Mouse (Mus musculus): ENCODE measurements around the gene C3.

C3 gene

DNA sequence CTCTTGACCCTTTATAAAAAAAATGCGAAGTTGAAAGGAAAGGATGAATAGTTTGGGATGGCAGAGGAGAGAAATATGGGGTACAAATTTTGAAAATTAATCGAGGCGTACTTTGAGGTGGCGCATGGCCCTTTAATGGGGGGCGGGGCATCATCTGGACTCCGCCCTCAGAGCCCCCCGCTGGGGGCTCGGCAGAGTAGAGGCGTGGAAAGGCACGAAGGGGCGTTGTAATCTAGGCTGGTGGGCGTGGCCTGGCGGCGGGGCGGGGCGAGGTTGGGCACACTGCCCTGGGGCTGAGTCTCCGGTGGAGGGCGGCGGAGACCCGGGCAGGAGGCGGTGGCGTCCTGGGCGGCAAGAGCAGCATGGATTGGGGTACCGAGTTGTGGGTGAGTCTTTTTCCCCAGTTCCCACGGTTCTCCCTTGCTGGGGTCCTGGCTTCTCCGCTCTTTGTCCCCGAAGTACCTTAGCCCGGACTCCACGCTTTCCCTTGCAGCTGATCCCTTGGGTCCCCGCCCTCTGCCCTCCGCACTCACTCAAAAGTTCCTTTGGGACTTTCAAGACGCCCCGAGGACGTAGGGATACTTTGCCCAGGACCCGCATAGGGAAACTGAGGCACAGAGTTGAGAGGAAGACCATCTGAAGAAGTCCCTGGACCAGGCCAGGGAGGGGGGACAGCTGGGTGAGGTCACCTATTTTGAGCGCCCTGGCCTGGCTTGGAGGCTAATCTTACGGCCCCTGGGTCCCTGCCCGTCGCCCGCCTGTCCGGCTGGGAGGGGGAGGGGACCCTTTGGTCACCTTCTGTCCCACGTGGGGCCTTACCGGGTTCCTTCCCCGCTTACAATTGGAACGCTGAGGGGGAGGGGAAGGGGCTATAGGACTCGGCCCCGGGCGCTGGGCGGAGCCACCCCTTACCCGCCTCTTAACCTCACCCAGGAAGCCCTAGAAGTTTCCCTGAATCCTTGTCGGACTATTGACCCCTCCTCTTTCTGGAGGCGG, 21.5 kb upstream of the C3 start, which contains the start of gene Trip10:
Gene Trip10 (plus strand): TSS at position 270 of the 996 bp plus-strand sequence.
- peak; percentile 84 for DNase-seq

DNA sequence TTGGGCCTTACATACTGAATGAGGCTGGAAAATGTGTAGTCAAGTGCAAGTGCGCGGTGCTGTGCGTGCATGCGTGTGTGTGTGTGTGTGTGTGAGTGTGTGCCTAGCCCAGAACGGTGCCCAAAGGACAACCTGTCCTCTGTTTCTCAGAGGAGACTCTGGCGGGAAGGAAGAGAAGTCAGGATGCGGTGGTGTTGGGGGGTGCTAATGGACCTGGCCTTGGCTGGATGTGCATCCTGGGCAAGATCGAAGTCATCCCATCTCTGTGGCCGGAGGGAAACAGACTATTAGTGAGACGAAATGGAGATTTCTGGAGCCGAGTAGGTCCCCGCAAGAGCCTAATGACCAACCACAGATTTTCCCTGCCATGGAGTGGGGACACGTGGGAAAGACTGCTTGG, 20.8 kb upstream of the C3 start:
- DNase-seq, result peak; percentile 43

DNA sequence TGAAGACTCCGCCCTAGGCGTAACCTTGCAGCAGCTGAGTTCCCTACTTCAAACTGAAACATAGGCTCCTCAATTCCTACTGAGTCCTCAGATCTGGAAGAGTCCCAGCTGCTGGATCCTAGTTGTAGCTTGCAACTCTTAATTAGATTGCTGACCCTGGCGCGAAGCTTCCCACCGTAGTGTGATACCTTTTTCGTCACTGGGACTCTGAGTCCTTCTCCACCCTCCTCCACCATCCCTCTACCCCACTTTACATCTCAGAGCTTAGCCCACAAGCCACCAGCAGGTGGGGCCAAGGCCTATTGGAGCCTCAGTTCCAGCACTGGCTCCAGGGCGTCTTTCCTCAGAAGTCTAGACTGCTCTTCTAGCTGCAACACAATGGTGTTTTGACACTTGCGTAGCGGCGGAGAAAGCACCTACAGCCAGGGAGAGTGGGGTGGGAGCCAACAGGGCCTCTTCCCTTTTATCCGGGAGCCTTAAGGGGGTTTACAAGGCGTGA, 20.3 kb upstream of the C3 start, which contains the start of gene Gpr108:
Gene Gpr108 (minus strand): TSS at position 246 of the 499 bp plus-strand sequence.
- peak; percentile 85 for DNase-seq

DNA sequence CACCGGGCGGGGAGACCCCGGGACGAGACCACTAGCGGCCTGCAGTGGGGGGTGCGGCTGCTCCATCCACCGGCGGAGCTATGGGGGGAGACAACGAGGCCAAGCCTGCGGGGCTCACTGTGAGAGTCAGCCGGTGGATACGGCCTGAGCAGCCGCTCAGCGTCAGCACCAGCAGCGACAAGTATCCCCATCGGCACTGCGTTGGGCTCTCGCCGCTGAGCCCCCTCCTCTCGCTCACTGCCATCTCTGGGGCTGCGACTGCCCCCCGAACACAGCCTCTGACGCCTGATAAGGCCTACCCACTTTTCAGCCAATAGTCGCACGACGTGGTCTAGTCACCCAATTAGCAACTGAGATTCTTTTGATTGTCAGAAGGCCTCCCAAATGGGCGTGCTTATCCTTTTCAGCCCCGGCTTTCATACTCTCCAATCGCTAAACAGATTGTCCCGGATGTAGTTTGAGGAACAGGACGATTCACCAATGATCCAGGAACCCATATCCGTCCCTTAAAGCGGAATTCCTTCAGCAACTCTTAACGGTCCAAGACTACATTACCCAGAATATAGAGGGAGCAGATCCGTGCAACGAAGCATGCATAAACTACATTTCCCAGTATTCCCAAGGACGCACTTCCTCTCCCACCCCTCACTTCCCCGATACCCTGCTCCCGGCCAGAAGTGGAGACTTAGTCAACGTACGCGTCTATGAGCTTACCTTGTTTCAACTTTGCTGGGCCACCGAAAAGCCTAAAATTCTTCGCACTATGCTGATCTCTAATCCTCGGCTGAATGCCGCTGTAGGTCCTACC, 19.7 kb upstream of the C3 start:
- peak; percentile 91 for DNase-seq

DNA sequence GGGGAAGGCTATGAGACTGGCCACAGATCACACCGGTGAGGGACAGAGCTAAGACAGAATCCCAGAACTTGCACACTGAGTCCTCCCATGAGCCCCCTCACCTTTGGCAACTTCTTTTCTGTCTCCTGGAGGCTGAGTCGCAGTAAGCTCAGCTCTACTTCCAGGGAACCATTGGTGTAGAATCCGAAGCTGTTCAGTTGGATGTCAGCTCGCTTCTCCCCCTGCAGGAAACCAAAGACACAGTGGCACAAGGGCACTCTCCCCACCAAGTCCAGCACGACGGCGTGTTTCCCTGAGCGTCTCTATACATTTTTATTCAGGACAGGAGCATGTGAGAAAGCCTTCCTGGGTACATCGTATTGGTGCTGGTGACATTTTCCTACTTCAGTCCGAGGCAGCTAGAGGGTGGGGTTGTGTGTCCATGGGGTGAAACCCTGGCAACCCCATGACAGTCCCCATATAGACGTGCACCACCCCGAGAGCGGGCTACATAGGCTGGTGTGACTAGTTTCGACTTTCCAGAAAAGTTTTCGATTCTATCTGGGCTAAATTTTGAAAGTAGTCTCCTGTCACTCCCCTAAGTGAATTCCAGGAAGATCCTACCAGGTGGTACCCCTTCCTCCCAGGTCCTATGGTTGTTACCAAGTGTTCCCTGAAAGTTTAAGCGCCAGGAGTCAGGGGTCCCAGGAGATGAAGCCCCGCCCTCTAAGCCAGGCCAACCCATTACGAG, 18.9 kb upstream of the C3 start:
- no peak for DNase-seq

DNA sequence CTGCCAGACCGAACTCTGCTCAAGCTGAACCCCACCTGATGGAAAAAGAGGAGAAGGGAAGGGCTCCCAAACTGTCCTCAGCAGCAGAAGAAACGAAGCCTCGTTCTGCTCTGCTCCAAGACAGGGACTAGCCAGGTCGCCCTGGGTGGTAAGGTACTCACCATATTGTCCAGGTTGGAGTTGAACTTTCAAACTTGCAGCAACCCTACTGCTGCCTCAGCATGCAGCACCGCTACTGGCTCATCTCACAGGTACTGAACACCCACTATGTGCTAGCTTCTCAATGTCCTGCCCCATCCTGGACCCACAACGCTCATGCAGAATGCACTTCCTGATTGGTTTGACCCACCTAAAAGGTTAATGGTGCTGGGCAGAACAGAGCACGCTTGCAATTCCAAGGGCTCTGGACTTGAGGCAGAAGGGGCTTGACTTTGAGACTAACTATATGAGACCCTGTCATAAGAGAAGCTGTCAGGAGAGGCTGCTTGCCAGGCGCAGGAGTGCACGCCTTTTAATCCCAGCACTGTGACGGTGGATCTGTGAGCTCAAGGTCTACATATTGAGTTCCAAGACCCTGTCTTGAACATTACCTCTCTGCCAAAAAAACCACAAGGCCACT, 17.5 kb upstream of the C3 start:
- no peak for DNase-seq

DNA sequence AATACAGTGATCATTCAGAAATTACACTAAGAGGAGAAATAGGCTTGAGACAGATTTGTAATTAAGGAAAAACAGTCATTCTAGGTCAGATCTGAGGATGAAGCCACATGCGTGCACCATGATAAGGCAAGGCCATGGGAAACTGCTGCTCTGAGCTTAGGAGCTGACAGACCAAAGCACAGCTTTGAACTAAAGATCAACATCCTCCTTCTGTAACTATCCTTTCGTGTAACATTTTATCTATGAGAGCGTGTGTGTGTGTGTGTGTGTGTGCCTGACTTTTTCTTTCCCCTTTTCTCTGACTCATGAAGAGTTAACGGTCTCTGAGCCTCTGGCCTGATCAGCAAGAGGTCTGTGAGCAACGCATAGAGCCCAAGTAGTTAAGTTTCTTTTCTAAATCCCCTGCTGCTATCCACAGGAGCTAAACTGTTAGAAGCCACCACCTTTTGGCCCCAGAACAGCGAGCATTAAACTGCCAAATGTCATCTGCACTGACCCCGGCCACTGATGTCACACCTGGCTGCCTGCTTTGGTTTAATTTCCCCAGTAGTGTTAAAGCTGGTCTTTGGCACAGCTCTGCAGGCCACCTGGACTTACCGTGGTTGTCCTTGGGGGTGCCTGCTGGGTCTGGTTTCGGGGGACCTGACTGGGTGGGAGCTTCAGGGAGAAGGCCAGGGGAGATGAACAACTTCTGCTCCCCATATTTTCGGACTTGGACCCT, 15.9 kb upstream of the C3 start:
- no peak for DNase-seq

DNA sequence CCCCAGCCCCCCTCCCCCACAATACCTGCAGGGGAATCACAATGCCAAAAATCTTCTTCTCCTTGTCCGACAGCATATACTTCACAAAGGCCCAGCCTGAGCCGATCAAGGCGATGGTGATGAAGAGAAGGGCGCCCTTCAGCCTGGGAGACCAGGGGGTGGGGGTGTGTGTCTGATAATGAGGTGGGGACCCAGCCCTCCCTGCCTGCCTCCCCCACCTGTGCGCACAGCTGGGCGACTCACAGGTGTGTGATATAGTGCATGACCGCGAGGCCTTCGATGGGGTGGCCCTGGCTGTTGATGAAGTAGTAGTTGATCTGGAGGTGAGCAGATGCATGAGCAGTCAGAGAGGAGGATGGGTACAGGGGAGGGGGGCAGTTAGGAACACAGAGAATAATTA, 9.2 kb upstream of the C3 start:
- DNase-seq, result no peak

DNA sequence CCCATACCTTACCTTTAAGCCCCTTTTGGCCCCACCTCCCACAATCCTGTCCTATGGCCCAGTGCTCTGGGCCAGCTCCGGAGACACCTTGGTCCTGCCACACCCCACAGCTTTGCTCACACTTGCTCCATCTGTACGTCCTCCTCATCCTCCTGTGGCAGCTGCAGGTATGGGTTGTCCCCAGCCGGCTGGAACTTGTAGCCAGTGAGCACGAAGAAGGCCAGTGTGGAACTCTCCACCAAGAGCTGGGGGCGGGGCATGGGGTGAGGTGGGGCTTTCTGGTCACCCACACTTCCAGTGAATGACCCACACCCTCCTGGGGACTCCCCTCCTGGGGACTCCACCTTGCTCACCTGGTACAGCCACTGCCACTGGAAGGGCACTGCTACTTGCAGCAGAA, 7.9 kb upstream of the C3 start:
- no peak for DNase-seq

DNA sequence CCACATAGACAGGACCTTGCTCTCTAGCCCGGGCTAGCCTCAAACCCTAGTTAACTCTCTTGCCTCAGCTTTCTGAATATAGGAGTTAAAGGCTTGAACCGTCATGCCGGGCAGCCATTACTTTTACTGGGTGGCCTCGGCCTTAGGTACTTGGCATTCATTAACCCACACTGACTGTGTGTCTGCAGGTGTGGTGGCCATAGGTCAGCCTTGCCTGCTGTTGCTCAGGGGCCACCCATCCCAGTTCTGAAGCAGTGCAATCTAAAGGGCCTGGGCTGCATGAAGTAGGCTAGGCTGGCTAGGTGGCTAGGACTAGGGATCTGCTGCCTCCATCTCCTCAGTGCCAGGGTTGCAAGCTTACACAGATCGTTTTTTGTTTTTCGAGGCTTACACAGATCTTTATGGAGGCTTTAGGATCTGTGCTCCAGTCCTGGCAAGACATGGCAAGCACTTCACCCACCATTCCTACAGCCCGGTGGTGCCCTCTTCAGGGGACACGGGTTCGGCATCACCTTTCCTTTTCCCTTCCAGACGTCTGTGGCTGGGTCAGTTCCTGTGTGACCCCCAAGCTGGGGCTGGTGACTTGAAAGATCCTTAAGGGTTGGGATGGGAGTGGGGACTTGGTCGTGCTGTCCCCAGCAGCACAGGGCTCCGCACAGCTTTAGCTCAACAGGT, 6.5 kb upstream of the C3 start:
- DNase-seq, result no peak

DNA sequence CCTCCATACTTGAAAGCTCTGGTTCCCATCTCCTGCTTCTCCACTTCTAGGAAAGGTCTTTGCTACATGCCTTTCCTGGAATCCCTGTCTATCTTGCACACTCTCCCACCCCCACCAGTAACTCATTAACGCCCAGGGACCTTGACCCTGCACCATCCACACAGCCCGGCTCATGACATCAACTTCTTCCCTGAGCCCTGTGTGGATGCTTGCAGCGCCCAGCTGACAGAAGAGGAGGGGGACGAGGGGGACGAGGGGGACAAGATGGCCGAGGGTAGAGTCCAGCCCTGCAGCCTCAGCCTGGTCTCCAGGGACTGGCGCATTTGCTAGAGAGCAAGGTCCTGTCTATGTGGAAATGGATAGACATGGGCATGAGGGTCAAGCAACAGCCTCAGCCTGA, 5.1 kb upstream of the C3 start:
- DNase-seq, result no peak

DNA sequence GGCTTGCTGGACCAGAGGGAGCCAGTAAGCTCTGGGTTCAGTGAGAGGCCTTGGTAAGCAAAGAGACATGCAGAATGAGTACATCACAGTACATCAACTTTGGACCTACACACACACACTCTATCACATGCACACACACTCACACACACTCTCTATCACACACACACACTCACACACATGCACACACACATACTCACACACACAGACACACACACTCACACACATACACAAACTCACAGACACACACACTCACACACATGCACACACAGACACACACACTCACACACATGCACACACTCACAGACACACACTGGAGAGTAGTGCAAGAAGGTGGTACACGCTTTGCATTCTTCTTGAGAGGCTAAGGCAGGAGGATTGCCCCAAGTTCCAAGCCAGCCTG, 4.3 kb upstream of the C3 start:
- no peak for DNase-seq

DNA sequence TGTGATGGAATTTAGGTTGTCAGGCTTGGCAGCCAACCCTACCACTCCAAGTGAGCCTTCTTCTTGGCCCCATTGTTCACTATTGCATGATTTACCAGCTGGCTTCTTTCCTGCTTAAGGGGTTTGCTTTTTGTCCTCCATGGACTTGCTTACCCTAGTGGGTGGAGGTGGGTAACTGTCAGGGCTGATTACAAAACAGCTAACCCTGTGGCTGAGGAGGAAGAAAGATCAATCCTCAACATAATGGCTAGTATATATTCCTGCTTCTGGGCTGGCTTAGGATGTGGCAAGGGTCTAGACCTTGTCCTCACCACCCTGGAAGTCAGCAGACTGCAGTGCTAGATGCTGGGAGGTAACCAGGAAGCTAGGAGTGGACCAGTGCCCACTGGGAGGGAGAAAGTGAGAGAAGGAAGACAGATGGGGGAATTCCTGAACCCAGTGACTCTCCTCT, 3.4 kb upstream of the C3 start:
- DNase-seq, result no peak

DNA sequence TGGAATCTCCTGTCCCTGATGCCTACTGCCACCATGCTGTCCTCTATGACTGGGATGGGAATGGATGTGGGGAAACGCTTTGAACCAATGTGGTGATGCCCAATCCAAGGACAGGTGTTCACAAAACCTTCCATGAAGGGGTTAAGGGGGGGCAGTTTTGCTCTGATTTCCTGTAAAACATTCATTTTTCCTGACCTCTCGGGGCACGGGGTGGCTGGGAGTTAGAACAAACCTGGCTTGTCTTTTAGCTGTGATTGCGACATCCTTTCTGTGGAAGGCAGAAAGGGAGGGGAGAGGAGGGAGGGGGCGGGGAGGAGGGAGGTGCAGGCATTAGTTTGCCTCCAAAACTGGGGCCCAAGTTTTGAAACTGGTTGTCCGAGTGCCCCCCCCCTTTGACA, 2.8 kb upstream of the C3 start:
- DNase-seq, result no peak

DNA sequence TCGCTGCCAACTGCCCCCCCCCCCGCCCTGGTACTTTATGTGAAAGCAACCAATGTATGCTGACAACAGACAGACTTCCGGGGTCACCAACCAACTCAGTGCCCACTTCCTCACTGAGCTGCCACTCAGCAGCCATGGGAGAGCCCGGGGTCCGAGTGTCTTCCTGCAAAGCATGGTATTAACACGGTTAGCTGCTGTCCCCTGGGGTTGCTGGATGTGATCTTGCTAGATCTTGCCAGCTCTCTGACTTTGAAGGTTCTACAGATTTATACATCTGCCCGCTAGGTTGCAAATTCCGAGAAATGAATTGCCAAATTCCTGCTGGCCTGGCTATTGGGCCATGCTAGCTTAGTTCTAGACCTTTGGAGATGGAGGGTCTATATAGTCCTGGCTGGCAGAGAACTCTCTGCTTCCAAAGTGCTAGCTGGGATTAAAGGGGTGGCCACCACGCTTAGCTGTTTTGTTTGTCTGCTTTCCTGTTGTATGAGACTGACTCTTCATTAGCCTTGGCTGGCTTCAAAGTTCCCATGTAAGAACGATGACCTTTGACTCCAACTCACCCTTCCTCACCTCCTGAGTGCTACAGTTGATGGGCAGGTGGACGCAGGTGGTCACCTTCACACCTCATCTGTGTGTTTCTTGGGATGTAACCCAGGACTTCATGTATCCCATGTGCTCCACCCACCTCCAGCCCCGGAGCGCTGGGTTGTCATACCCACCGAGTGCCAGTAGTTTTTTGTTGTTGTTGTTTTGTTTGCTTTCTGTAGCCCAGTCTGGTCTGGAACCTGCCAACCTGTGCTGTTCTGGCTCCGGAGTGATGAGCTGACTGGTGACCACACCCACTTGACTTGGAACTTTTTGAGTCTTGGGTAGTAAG, 2.2 kb upstream of the C3 start:
- DNase-seq, result no peak

DNA sequence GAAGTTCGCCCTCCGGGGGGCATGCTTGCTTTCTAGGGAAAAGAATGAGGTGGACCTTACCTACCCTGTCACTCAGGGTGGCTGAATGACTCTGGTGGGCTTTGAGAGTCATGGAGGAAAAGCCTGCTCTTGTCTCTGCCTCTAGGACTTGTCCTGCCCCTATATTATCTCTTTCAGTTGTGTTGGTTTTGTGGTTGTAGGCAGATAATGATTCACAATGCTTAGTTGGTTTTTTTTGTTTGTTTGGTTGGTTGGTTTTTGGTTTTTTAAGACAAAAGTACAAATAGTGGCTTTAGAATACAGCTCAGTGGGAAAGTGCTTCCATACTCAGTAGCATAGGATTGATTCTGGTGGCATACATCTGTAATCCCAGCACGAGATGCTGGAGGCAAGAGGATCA, 937 bp upstream of the C3 start:
- no peak for DNase-seq

DNA sequence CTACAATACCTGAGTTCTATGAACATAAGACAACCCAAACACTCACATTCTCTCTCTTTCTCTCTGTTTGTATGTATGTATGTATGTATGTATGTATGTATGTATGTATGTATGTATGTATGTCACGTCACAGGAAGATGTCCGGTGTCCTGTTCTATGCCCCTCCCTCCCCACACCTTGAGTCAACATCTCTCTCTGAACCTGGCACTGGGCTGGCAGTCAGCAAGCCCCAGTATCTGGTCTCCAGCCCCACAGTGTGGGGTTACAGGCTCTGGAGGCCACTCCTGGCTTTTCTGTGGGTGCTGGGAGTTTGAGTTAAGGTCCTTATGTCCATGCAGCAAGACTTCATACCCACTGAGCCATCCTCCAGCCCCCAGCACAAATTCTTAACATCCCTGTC, 468 bp downstream of the C3 start:
- DNase-seq, result no peak

DNA sequence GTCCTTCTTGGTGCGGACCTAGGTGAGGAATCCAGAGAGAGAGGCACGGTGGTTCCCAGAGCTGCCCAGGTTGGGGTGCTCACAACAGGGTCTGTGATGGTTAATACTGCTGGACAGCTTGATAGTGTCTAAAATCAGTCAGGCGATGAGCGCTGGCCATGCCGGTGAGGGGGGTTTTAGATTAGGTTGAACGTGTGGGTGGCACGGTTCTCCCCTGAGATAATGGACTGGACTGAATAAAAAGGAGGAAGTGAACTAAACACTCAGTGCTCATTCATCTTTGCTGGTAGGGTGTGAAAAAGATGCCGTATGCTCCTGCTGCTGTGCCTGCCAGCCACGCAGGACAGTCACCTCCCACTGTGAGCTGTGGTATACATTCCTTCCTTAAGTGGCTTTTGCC, 4.6 kb downstream of the C3 start:
- no peak for DNase-seq

DNA sequence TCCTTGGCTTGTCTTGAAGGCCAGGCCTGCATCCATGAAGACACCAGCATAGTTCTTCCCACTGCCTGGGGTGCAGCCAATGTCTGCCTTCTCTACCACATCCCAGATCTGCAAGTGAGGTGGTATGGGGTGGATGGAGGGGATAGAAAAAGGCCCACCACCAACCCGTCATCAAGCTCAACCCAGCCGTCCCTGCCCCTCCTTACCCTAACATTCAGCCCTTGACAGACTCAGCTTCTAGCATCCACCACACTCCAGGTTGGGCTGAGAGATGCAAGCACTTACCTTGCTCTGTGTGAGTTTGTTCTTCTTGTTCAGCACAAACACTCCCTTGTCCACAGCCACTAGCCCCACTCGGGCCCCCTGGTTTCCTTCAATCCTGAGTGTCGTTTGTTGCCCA, 6.0 kb downstream of the C3 start:
- no peak for DNase-seq

DNA sequence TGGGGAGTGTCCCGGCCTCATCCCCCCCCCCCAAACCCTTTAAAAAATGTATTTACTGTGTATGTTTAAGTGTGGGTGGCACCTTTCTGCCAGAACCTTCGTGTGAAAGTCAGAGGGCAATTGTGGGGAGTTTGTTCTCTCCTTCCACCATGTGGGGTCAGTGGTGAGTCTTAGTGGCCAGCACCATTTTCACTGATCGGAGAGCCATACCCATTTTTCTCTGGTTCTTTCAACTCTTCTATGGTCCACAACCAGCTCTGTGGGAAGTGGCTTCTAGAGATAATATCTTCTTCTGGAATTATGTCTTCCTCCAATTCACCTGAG, 8.1 kb downstream of the C3 start:
- DNase-seq, result no peak

Measured in cerebellum, adult 11 months (tissue).